Mouse (Mus musculus) embryo, embryonic 11 days (tissue): Measurements from ENCODE around the gene Gm21627.
"Not testable (repeated sequence)": the region's sequence is repeated elsewhere in the genome, so short reads cannot be mapped to it uniquely, and the experiment has no call there.

Experiments
- DNase-seq: peaks from one replicate; pipeline ENCODE4 v3.0.0-alpha.2; 2015

Gene Gm21627

GRCm38 (mm10) chrY:63228127-63228526 is at the start of gene Gm21627:
Gm21627 (plus strand) TSS chrY:63228427.
- DNase-seq = not testable (repeated sequence)
